ENCODE assay signal across 8 mouse cellular contexts in genomic region chr5:73133833-73134185, GRCm38 (mm10).
DNase-seq lines count a peak whose midpoint lies in the region; ATAC-seq and TF ChIP-seq lines count a peak whose summit lies in the region.
"Had no signal": no experiment of that assay in that cellular context is flagged by ENCODE, and none has a peak within 500 bp of the region (broad histone marks: within the 10 kb centered on the region; RNA-seq: fewer than 3 reads in every experiment).

No protein-coding gene starts in this region.

- peak; percentile 40; the same call in 1 of the 2 replicates for ATAC-seq in G1E (ENCODE audit: extremely low read depth, insufficient number of reproducible peaks, low FRiP score, poor library complexity, severe bottlenecking)
- no peak for ATAC-seq in heart, postnatal 0 days (ENCODE audit: insufficient read depth, low read depth)

- H3K27ac ChIP-seq in heart, postnatal 0 days (ENCODE audit: low read depth), result no peak overlapping the region
- H3K27ac ChIP-seq: heart, embryonic 15.5 days had no signal

- H3K4me2 ChIP-seq in heart, postnatal 0 days (ENCODE audit: low read depth, low read length), result no peak overlapping the region
- H3K4me2 ChIP-seq: heart, embryonic 15.5 days had no signal

- peaks cover 72% of the 10 kb centered on the region for H3K36me3 ChIP-seq in G1E (replicated peaks)
- peaks cover 15% of the 10 kb centered on the region for H3K36me3 ChIP-seq in heart, postnatal 0 days (replicated peaks; ENCODE audit: control insufficient read depth, insufficient read depth, low read length)

- no peaks in the 10 kb centered on the region for H3K9me3 ChIP-seq in G1E (replicated peaks)
- no peaks in the 10 kb centered on the region for H3K9me3 ChIP-seq in heart, postnatal 0 days (replicated peaks; ENCODE audit: control insufficient read depth, low read length)
- H3K9me3 ChIP-seq: heart, embryonic 15.5 days had no signal

- TF ChIP-seq CTCF in G1E (IDR thresholded peaks at IDR 0.05; ENCODE audit: low read depth, low read length), result peak; percentile 87
- TF ChIP-seq CTCF in heart, postnatal 0 days (IDR thresholded peaks at IDR 0.05; ENCODE audit: low read depth), result peak; percentile 94
- peak; percentile 44 for TF ChIP-seq CTCF in lung, adult 2 months (IDR thresholded peaks at IDR 0.05; ENCODE audit: insufficient read depth, low read length)

- H3K4me3 ChIP-seq in G1E (ENCODE audit: low read depth, low read length), result no peak overlapping the region; the same call in 1 of the 2 replicates
- H3K4me3 ChIP-seq in heart, postnatal 0 days (ENCODE audit: low read depth, low read length), result no peak overlapping the region
- H3K4me3 ChIP-seq in lung, adult 2 months (replicated peaks; ENCODE audit: extremely low read depth, low read depth, low read length), result no peak overlapping the region
- H3K4me3 ChIP-seq: heart, embryonic 15.5 days had no signal

- no peaks in the 10 kb centered on the region for H3K27me3 ChIP-seq in G1E (ENCODE audit: insufficient read depth, low read length)
- H3K27me3 ChIP-seq in heart, postnatal 0 days (ENCODE audit: control insufficient read depth, insufficient read depth, low read length), result no peaks in the 10 kb centered on the region
- H3K27me3 ChIP-seq: heart, embryonic 15.5 days had no signal

- no peak for TF ChIP-seq POLR2A in lung, adult 2 months (IDR thresholded peaks at IDR 0.05; ENCODE audit: borderline replicate concordance, extremely low read depth, low read depth, low read length)

- TF ChIP-seq EP300 in heart, postnatal 0 days (IDR thresholded peaks at IDR 0.05; ENCODE audit: low read depth), result no peak

- H3K4me1 ChIP-seq in G1E (ENCODE audit: insufficient read depth, low read depth, low read length), result peaks cover 46% of the 10 kb centered on the region
- H3K4me1 ChIP-seq in heart, postnatal 0 days (ENCODE audit: control insufficient read depth, insufficient read depth), result no peaks in the 10 kb centered on the region
- peaks cover 2% of the 10 kb centered on the region; the same call in 1 of the 2 replicates for H3K4me1 ChIP-seq in lung, adult 2 months (ENCODE audit: control insufficient read depth, insufficient read depth, low read length)

- WGBS in heart, postnatal 0 days, result 36% methylated on average over 5 of the region's 5 CpGs
- WGBS in lung, adult 2 months, result 25% methylated on average over 5 of the region's 5 CpGs

- DNase-seq in CD4-positive helper T cell, adult 2 months (ENCODE audit: low read depth, low spot score), result peak; percentile 62
- peak; percentile 28 for DNase-seq in G1E (ENCODE audit: low spot score)
- DNase-seq in cerebellum, adult 9-11 months, result peak; percentile 36
- peak; percentile 64 for DNase-seq in heart, postnatal 0 days (ENCODE audit: low spot score)
- DNase-seq in kidney, postnatal 10 days, result peak; percentile 45
- DNase-seq in lung, adult 2 months, result peak; percentile 42
- peak; percentile 46 to 55 for DNase-seq in right cerebral cortex, postnatal 10 days (ENCODE audit: low spot score in 2 of 2)

- H3K9ac ChIP-seq in heart, postnatal 0 days (replicated peaks; ENCODE audit: low read depth, low read length), result no peak overlapping the region
- H3K9ac ChIP-seq: heart, embryonic 15.5 days had no signal

Comparison
In these comparisons a context has a peak if more than half of its experiments do, and no peak if none do; other contexts are left out.
1. CTCF ChIP-seq: peak in every context shown above with its lines; median percentile 94 in heart, postnatal 0 days; 87 in G1E; 44 in lung, adult 2 months.